Mouse (Mus musculus) neural tube, embryonic 15.5 days (tissue): ENCODE results near the gene Tmed4. TPM values are rescaled to one million over a fixed set of nuclear protein-coding genes. Genes with fewer than 3 reads are reported as not detected.

Experiments
- ATAC-seq: fragments of 200-750 bp; cut with Nextera tagmentation; 2 replicates; pipeline ENCODE4 v1.8.0; 2017; ENCODE audit warnings: mild to moderate bottlenecking, moderate TSS enrichment, moderate library complexity; ENCODE audit not compliant: low FRiP score
- H3K27ac ChIP-seq: fragments of 300-500 bp; sonication (generic); replicated peaks from 2 replicates; pipeline ENCODE4 v1.5.1; 2015; ENCODE audit warnings: mild to moderate bottlenecking, inconsistent platforms
- H3K27me3 ChIP-seq: fragments of 300-500 bp; sonication (generic); replicated peaks from 2 replicates; pipeline ENCODE4 v1.6.1; 2015; ENCODE audit warnings: inconsistent platforms
- H3K36me3 ChIP-seq: fragments of 300-500 bp; sonication (generic); 2 replicates; pipeline ENCODE4 v1.6.1; 2015; ENCODE audit warnings: inconsistent platforms
- H3K4me1 ChIP-seq: fragments of 300-500 bp; sonication (generic); 2 replicates; pipeline ENCODE4 v1.6.1; 2015; ENCODE audit warnings: inconsistent platforms
- H3K4me2 ChIP-seq: fragments of 300-500 bp; sonication (generic); 2 replicates; pipeline ENCODE4 v1.6.1; 2015; ENCODE audit warnings: inconsistent platforms, mild to moderate bottlenecking, moderate library complexity
- H3K4me3 ChIP-seq: fragments of 300-500 bp; sonication (generic); replicated peaks from 2 replicates; pipeline ENCODE4 v1.5.1; 2015; ENCODE audit warnings: mild to moderate bottlenecking, inconsistent platforms
- H3K9ac ChIP-seq: fragments of 300-500 bp; sonication (generic); replicated peaks from 2 replicates; pipeline ENCODE4 v1.6.1; 2015; ENCODE audit warnings: mild to moderate bottlenecking, inconsistent platforms
- H3K9me3 ChIP-seq: fragments of 300-500 bp; sonication (generic); replicated peaks from 2 replicates; pipeline ENCODE4 v1.6.1; 2016; ENCODE audit warnings: inconsistent platforms
- WGBS: fragments of 180-500 bp; shearing (Covaris S2); methylation state at CpG from one replicate; pipeline ENCODE4 v1.1.7; 2015; ENCODE audit warnings: mixed read lengths; 5-methylcytosine and 5-hydroxymethylcytosine counted together
- polyA plus RNA-seq: library from polyadenylated mRNA; unstranded; fragments of >200 nt; fragmentation: Nextera tagmentation; extraction: Ambion mirVana; gene quantifications from 2 replicates; pipeline ENCODE4 v1.2.1, GENCODE M21; 2015

Gene Tmed4
- polyA plus RNA-seq = 110 and 114 TPM in 2 replicates

DNA sequence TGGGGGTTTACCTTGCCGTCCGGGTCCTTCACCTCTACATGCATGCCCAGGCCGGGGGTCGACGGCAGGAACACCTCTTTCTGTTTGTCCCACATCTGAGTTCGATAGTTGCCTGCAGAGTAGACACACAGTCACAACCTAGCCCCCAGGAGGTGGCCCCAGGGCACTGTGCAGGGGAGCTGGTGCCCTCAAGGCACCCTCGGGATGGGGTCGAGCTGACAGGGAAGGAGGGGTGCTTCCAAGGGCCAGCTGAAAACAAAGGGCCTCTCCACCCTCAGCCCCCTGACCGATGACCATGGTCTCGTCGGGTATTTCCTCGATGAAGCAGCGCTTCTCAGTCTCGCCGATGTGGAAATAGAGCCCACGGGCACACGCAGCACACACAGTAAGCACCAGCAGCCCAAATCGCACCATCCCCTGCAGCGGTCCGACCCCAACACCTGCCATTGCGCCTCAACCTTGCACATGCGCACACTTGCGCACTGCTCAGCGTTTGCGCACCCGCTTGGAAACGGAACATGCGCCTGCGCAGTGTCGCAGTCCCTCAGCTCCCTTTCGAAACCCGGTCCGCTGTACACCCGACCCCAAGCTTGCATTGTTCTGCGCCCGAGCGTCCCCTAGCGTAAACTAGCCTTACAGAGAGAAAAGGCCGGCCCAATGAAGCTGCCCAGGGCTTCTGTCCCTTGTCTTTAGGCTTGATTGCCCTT lies at the start of gene Tmed4:
Tmed4 (minus strand) TSS at position 484 of the 707 bp plus-strand sequence.
- peak within 1 kb of the TSS; percentile 81 for H3K27ac ChIP-seq
- WGBS = 0% methylated on average over 39 of the region's 39 CpGs
- peaks cover 22% of the 10 kb centered on the region for H3K36me3 ChIP-seq
- peak within 1 kb of the TSS; percentile 92 for H3K9ac ChIP-seq
- peak; percentile 97 for ATAC-seq
- H3K4me3 ChIP-seq = peak within 1 kb of the TSS; percentile 97
- H3K4me2 ChIP-seq = peak within 1 kb of the TSS; percentile 81
- H3K27me3 ChIP-seq = no peaks in the 10 kb centered on the region
- H3K4me1 ChIP-seq = peaks cover 28% of the 10 kb centered on the region
- no peaks in the 10 kb centered on the region for H3K9me3 ChIP-seq

DNA sequence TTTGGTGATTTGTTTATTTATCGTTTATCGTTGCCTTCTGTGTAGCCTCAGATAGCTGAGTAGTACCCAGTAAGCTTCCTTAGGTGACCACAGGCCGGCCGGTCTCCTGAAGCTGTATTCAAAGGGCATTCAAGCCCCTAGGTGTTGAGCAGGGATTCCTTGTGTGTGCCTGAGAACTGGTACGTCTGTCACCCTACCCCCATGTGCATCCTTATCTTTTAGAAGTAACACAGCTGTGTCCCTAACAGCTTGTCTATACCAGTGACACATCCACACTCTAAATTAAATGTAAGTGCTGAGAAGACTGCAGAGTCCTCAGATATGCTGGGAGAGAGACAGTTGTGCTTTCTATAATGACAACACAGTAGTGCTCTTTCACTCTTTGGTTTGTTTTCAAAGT lies 48.7 kb upstream of the Tmed4 start:
- no peaks in the 10 kb centered on the region for H3K4me1 ChIP-seq
- H3K27ac ChIP-seq = no peak overlapping the region
- WGBS = 88% methylated on average over 5 of the region's 5 CpGs
- H3K9ac ChIP-seq = no peak overlapping the region
- no peaks in the 10 kb centered on the region for H3K27me3 ChIP-seq
- no peaks in the 10 kb centered on the region for H3K9me3 ChIP-seq
- H3K4me2 ChIP-seq = no peak overlapping the region
- ATAC-seq = no peak
- no peak overlapping the region for H3K4me3 ChIP-seq
- H3K36me3 ChIP-seq = peaks cover 19% of the 10 kb centered on the region

DNA sequence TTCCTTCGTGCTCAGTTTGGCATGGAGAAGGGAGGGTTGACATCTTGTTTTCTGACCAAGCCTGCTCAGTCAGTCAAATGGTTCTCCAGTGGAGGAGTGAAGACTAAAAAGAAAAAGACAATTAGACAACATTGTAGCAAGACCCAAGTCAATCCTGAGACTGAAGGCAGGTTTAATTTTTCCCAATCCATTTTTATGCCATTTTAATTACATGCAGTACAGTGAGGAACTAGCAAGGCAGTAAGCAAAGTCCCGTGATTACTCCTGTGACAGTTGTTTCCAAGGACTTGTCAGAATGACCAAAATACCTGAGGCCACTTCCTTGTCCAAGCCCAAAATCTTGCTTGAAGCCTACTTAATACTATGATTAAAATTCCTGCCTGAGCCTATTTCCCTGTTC lies 47.4 kb upstream of the Tmed4 start:
- 93% methylated on average over 2 of the region's 2 CpGs for WGBS
- Histone ChIP-seq H3K9me3 (no peaks in the 10 kb centered on the region), H3K4me2 (no peak overlapping the region), H3K4me3 (no peak overlapping the region), H3K27me3 (no peaks in the 10 kb centered on the region), H3K36me3 (peaks cover 29% of the 10 kb centered on the region), H3K9ac (no peak overlapping the region), H3K27ac (no peak overlapping the region), H3K4me1 (no peaks in the 10 kb centered on the region)
- no peak for ATAC-seq

DNA sequence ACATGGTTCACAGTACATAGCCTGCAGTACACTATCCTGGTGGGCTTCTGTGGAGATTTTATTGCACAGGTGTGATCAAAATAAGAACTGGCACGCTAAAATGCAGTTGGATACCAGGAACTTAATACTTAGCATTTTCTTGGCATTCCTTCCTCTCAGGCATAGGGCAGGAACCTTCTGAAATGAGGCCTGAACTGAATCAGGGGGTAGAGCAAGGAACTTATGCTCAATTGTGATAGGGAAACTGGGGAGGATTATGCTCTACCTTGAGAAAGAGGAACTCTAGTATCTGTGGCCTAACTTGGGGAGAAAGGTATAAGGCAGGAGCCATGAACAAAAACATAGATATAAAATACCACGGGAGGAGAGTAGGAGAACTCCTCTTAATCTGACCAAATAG lies 44.7 kb upstream of the Tmed4 start:
- no peak overlapping the region for H3K27ac ChIP-seq
- H3K4me1 ChIP-seq = no peaks in the 10 kb centered on the region
- WGBS = 90% methylated on average over 2 of the region's 2 CpGs
- no peak overlapping the region for H3K9ac ChIP-seq
- H3K4me3 ChIP-seq = no peak overlapping the region
- no peaks in the 10 kb centered on the region for H3K9me3 ChIP-seq
- H3K4me2 ChIP-seq = no peak overlapping the region
- H3K27me3 ChIP-seq = no peaks in the 10 kb centered on the region
- peaks cover 50% of the 10 kb centered on the region for H3K36me3 ChIP-seq
- ATAC-seq = no peak

DNA sequence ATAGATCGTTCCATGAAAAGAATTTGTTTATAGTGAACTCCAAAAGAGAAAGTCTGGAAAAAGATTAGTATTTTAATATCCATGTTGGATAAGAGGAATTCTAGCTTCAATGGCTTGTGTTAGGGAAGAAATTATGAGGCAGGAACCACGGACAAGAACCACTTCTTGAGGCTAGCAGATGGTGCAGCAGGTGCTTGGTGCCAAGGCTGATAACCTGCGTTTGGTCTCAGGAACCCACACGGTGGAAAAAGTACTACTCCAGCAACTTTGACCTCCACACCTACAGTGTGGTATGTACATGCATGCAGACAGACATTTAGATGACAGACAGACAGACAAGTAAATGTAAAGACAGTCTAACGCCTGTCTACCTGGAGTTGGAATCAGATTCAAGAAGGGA lies 43.9 kb upstream of the Tmed4 start:
- Histone ChIP-seq H3K4me1 (no peaks in the 10 kb centered on the region), H3K9ac (no peak overlapping the region), H3K4me3 (no peak overlapping the region), H3K4me2 (no peak overlapping the region), H3K9me3 (no peaks in the 10 kb centered on the region), H3K27ac (no peak overlapping the region), H3K27me3 (no peaks in the 10 kb centered on the region), H3K36me3 (peaks cover 46% of the 10 kb centered on the region)
- 94% methylated on average over 5 of the region's 5 CpGs for WGBS
- no peak for ATAC-seq

DNA sequence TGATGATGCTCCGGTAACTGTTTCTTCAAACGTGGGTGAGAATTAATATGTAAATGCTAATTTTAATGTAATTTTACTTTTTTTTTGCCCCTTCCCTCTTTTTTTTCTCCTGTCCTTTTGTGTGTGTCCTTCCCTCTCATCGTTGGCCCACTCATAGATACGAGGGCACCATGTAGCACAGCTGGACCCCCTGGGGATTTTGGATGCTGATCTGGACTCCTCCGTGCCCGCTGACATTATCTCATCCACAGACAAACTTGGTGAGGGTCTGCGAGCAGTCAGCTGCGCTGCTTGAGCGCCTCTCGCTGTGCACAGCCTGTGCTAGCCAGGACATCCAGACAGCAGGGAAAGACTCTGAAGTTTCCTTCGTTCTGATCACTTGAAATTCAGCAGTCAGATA lies 42.2 kb upstream of the Tmed4 start:
- no peak overlapping the region for H3K4me3 ChIP-seq
- no peaks in the 10 kb centered on the region for H3K9me3 ChIP-seq
- peaks cover 48% of the 10 kb centered on the region for H3K36me3 ChIP-seq
- 84% methylated on average over 11 of the region's 11 CpGs for WGBS
- H3K4me2 ChIP-seq = no peak overlapping the region
- H3K27ac ChIP-seq = no peak overlapping the region
- H3K9ac ChIP-seq = no peak overlapping the region
- H3K4me1 ChIP-seq = no peaks in the 10 kb centered on the region
- no peaks in the 10 kb centered on the region for H3K27me3 ChIP-seq
- no peak for ATAC-seq

DNA sequence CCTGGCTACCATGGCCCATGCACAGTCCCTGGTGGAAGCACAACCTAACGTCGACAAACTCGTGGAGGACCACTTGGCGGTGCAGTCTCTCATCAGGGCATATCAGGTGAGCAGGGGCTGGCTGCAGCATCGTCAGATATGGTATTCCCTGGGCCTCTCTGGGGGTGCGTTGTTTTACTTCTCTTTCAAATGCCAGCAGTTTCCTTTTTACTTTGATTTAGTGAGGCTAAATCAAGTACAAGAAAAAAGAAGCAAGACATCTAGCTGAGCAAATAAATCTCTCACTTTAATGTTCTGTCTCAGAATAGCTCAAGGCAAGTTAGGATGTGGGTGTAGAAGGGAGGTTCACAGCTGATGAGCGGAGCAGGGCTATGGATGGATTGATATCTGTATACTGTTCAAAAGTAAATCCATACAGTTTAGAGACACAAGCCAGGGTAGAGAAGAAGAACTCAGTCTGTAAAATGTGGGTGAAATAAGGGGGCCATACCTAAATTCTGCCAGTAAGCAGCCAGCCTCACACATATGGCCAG lies 39.3 kb upstream of the Tmed4 start:
- no peak overlapping the region for H3K9ac ChIP-seq
- H3K36me3 ChIP-seq = peaks cover 60% of the 10 kb centered on the region
- no peaks in the 10 kb centered on the region for H3K4me1 ChIP-seq
- no peaks in the 10 kb centered on the region for H3K27me3 ChIP-seq
- 77% methylated on average over 7 of the region's 7 CpGs for WGBS
- no peaks in the 10 kb centered on the region for H3K9me3 ChIP-seq
- H3K27ac ChIP-seq = no peak overlapping the region
- H3K4me2 ChIP-seq = no peak overlapping the region
- ATAC-seq = no peak
- H3K4me3 ChIP-seq = no peak overlapping the region

DNA sequence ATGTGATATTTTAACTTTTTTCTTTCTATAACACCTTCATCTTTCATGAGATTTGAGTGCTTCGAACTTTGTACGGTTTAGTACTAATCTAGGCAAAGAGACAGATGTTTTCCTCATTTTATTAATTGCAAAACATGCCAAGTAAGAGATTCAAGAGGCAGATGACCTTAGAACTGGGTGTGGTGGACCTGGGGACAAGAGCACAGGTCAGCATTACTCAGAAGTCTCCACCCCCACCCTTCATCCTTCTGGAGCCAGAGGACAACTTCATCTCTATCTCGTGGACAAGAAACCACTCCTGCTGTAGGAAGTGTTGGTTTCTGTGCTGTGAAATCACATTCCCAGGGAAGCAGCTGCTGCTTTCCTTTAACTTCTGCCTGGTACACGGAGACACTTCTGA lies 33.5 kb upstream of the Tmed4 start:
- 96% methylated on average over 4 of the region's 4 CpGs for WGBS
- no peak overlapping the region for H3K9ac ChIP-seq
- no peak overlapping the region for H3K27ac ChIP-seq
- H3K4me2 ChIP-seq = no peak overlapping the region
- no peaks in the 10 kb centered on the region for H3K27me3 ChIP-seq
- peaks cover 45% of the 10 kb centered on the region for H3K36me3 ChIP-seq
- ATAC-seq = no peak
- H3K4me1 ChIP-seq = no peaks in the 10 kb centered on the region
- no peak overlapping the region for H3K4me3 ChIP-seq
- no peaks in the 10 kb centered on the region for H3K9me3 ChIP-seq

DNA sequence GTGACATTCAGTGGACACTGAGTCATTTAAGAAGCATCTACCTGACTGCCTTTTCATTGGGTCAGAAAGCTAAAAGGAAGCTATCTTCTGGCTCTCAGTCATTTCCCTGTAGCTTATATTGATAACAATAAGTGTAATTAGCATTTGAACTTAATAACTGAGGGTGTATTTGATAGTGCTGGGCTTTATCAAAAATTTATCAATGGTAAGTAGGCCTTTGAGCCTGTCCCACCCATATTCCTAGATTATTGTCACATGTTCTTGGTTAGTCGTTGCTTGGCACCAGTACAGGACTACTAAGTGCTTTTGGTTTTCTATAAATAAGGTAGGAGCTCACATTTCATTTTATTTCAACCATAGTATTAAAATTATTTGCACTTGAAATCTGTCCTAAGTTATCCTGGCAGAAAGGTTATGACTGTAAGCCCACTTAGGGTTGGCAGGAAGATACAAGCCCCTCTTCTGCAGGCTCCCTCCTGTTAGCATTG lies 31.3 kb upstream of the Tmed4 start:
- Histone ChIP-seq H3K4me2 (no peak overlapping the region), H3K27me3 (no peaks in the 10 kb centered on the region), H3K27ac (no peak overlapping the region), H3K4me3 (no peak overlapping the region), H3K9ac (no peak overlapping the region), H3K9me3 (no peaks in the 10 kb centered on the region), H3K36me3 (peaks cover 43% of the 10 kb centered on the region), H3K4me1 (no peaks in the 10 kb centered on the region)
- WGBS = 98% methylated on average over 1 of the region's 1 CpGs
- no peak for ATAC-seq

DNA sequence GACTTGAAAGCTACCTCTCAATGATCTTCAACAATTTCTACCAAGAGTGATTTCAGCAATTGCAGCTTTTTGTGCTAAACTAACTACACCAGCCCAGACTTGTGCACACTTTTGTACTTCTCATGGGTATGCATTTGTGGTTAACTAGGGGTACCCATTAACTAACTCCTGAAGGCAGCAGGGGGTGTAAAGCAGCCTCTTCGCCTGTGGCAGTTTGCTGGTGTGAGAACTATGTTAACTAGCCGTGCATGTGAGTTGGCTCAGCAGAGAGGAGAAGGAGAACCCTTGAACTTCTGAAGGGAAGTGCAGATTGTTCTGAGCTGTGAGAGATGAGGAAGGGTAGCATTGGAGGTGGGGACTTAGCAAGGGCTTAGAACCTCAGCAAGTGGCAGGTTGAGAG lies 28.1 kb upstream of the Tmed4 start:
- Histone ChIP-seq H3K4me2 (no peak overlapping the region), H3K36me3 (peaks cover 47% of the 10 kb centered on the region), H3K27ac (no peak overlapping the region), H3K4me3 (no peak overlapping the region), H3K4me1 (no peaks in the 10 kb centered on the region), H3K9me3 (no peaks in the 10 kb centered on the region), H3K27me3 (no peaks in the 10 kb centered on the region), H3K9ac (no peak overlapping the region)
- no peak for ATAC-seq
- WGBS = 87% methylated on average over 2 of the region's 2 CpGs

DNA sequence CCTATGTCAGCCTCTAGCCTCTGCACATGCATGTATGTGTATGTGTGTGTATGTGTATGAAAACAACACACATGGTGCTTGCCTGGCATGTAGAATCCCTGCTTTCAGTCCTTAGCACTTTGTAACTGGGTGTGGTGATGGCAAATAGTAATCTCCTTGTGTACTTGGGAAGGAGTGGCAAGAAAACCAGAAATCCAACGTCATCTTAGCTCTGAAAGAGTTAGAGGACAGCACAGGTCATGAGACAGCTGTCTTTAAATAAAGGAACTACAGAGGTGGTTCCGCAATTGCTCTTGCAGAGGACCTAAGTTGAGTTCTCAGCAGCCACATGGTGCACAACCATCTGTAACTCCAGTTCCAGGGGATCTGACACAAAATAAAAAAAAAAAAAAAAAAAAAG lies 24.8 kb upstream of the Tmed4 start:
- H3K36me3 ChIP-seq = peaks cover 46% of the 10 kb centered on the region

DNA sequence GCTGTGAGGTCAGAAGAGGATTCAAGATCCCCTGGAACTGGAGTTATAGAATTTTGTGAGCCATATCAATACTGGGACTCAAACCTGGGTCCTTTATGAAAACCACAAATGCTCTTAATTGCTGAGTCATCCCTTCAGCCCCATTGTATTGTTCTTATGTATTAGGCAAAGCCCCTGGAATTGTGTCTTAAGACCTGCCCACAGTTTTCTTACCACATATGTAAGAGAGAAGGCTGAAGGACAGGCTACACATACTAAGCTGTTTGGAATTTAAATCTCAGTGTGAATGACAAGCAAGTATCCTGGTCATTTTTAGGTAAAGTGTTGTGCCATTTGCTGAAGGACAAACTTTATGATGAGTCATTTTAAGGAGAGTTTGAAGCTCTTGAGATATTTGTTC lies 21.4 kb upstream of the Tmed4 start:
- ATAC-seq = no peak
- Histone ChIP-seq H3K27me3 (no peaks in the 10 kb centered on the region), H3K4me3 (no peak overlapping the region), H3K9ac (no peak overlapping the region), H3K4me1 (peaks cover 12% of the 10 kb centered on the region), H3K36me3 (peaks cover 30% of the 10 kb centered on the region), H3K4me2 (no peak overlapping the region), H3K27ac (no peak overlapping the region), H3K9me3 (no peaks in the 10 kb centered on the region)

More for the DNA sequence above, 24.8 kb upstream of the Tmed4 start:
- no peak for ATAC-seq
- H3K4me1 ChIP-seq = no peaks in the 10 kb centered on the region
- H3K27ac ChIP-seq = no peak overlapping the region
- no peaks in the 10 kb centered on the region for H3K27me3 ChIP-seq
- WGBS = 86% methylated on average over 2 of the region's 2 CpGs
- H3K4me3 ChIP-seq = no peak overlapping the region
- H3K9ac ChIP-seq = no peak overlapping the region
- no peak overlapping the region for H3K4me2 ChIP-seq
- H3K9me3 ChIP-seq = no peaks in the 10 kb centered on the region
